Mouse (Mus musculus) retina, adult 2 months (tissue): ENCODE measurements around the gene Dixdc1.

Experiments used
- DNase-seq: peaks from one replicate; pipeline ENCODE4 v3.0.0-alpha.2; 2012; ENCODE audit warnings: low read depth, low spot score

Gene Dixdc1

GRCm38 (mm10) chr9:50700921-50701691, 38.2 kb downstream of the Dixdc1 start:
- no peak for DNase-seq

- DNase-seq = peak; percentile 37
Observed at GRCm38 (mm10) chr9:50698418-50699409, 40.6 kb downstream of the Dixdc1 start.

GRCm38 (mm10) chr9:50697706-50698041, 41.6 kb downstream of the Dixdc1 start:
- no peak for DNase-seq

- no peak for DNase-seq
Observed at GRCm38 (mm10) chr9:50696851-50697705, 42.2 kb downstream of the Dixdc1 start.

GRCm38 (mm10) chr9:50695153-50695552, 44.2 kb downstream of the Dixdc1 start:
- peak; percentile 67 for DNase-seq

- DNase-seq = no peak
Observed at GRCm38 (mm10) chr9:50693631-50694030, 45.7 kb downstream of the Dixdc1 start.

- DNase-seq = no peak
Observed at GRCm38 (mm10) chr9:50692626-50693580, 46.4 kb downstream of the Dixdc1 start.

- no peak for DNase-seq
Observed at GRCm38 (mm10) chr9:50686866-50687652, 52.3 kb downstream of the Dixdc1 start.

- DNase-seq = no peak
Observed at GRCm38 (mm10) chr9:50681727-50682126, 57.6 kb downstream of the Dixdc1 start.

- DNase-seq = no peak
Observed at GRCm38 (mm10) chr9:50679406-50679805, 59.9 kb downstream of the Dixdc1 start.

GRCm38 (mm10) chr9:50674771-50675170, 64.5 kb downstream of the Dixdc1 start:
- DNase-seq = no peak

- no peak for DNase-seq
Observed at GRCm38 (mm10) chr9:50670690-50671089, 68.6 kb downstream of the Dixdc1 start.

GRCm38 (mm10) chr9:50667579-50668498, 71.5 kb downstream of the Dixdc1 start:
- no peak for DNase-seq

GRCm38 (mm10) chr9:50666442-50666841, 72.9 kb downstream of the Dixdc1 start:
- no peak for DNase-seq

GRCm38 (mm10) chr9:50664826-50665225, 74.5 kb downstream of the Dixdc1 start:
- no peak for DNase-seq

GRCm38 (mm10) chr9:50660431-50660830, 78.9 kb downstream of the Dixdc1 start:
- no peak for DNase-seq

GRCm38 (mm10) chr9:50659392-50660217, 79.7 kb downstream of the Dixdc1 start, which contains the start of gene Dlat:
TSS of gene Dlat (minus strand) at chr9:50659780.
- peak; percentile 74 for DNase-seq
